Mouse (Mus musculus) kidney, adult 18-20 months (tissue): ENCODE measurements around the gene Trim50.
"Not testable (repeated sequence)": the region's sequence is repeated elsewhere in the genome, so short reads cannot be mapped to it uniquely, and the experiment has no call there.

Experiments
- DNase-seq: peaks from one replicate; pipeline ENCODE4 v3.0.0; 2021

Trim50 gene

GRCm38 (mm10) chr5:135352995-135353394, at the start of gene Trim50:
Trim50 (plus strand) TSS chr5:135353295.
- no peak for DNase-seq

GRCm38 (mm10) chr5:135306321-135306965, 46.7 kb upstream of the Trim50 start:
- DNase-seq = no peak

DNA sequence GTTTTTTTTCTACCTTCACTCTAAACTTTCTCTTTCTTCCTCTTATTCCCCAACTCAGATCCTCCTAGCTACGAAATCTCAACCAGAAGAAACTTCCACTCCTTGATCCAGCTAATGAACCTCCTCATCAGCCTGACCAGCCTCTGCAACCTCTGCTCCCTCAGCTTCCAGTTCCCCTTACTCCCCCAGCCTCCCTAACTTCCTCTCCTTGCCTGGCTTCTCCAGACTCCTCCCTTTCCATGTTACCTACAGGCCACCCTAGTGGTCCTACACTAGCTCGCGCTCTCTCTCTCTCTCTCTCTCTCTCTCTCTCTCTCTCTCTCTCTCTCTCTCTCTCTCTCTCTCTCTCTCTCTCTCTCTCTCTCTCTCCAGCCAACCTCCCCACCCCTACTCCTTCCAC, 36.9 kb upstream of the Trim50 start:
- no peak for DNase-seq

GRCm38 (mm10) chr5:135319856-135320255, 33.2 kb upstream of the Trim50 start:
- no peak for DNase-seq

- no peak for DNase-seq
Observed at GRCm38 (mm10) chr5:135322197-135322596, 30.9 kb upstream of the Trim50 start.

DNA sequence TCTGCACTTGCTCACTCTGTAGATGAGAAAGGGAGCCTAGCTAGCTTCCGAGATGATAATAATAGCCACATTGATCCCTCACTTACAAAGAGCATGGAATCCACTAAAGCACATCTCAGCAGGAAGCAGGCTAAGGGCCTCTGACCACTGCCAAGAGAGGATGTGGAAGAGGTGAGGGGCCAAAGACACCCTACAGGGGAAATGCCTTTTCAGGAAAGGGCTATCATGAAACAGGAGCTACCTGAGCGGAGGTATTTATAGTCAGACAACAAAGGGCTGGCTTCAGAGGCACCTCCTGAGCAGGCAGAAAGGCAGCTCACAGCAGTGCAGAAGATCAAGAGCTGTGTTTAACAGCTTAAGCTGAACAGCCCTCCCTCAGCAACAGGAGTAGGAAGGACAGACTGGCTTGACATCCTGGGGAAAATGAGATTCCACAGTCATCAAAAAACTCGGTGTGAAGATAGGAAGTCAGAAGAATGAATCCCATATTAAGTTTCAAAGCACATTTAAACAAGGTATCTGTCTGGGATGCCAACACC, 26.9 kb upstream of the Trim50 start:
- no peak for DNase-seq

DNA sequence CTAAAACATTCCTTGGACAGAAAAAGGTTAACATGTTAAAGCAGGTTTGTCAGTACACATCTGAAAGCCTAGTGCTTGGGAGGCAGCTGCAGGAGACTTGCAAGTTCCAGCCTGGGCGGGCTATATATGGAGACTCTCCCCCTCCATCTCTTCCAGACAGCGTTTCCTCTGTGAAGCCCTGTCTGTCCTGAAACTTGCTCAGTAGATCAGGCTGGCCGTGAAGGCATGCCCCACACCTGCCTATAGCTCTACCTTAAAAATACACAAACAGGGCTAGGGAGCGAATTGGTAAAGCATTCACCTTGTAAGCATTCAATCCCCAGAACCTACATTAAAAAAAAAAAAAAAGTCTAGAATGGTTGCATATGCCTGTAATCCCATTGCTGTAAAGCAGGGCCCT, 23.6 kb upstream of the Trim50 start:
- no peak for DNase-seq

DNA sequence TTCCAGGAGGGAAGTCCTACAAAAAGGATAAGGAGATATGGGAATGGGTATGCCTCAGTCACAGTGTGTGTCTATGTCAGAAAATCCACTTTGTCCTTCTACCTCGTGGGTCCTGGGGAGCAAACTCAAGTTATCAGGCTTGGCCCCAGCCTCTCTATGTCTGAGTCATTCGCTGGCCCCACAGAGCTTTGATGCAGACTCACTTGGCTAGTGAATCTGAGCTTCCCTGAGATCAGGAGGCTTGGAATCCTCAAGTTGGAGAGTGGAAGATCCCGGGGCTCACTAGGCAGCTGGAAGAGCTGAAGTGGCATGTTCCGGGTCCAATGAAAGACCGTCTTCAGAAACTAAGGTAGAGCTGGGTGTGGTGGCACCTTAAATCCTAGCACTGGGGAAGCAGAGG, 22.9 kb upstream of the Trim50 start:
- no peak for DNase-seq

- DNase-seq = no peak
Observed at GRCm38 (mm10) chr5:135331161-135331560, 21.9 kb upstream of the Trim50 start.

GRCm38 (mm10) chr5:135337575-135337974, 15.5 kb upstream of the Trim50 start:
- DNase-seq = no peak

DNA sequence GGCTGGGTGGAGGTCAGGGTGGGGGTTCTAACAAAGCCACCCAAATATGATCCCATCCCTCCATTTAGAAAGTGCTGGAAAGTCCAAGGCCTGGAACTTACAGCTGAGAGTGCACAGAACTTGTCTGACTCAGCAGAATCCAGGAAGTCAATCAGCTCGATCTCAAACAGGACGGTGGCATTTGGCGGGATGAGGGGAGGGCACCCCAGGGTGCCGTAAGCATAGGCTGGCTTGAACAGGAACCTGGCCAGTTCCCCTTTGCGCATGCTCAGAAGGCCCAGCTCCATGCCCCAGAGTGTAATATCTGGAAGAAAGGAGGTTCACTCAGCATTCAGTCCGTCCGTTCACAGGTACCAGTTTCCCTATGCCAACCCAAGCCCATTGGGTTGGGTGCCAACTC, 7.1 kb upstream of the Trim50 start:
- DNase-seq = no peak

- no peak for DNase-seq
Observed at GRCm38 (mm10) chr5:135346430-135346829, 6.7 kb upstream of the Trim50 start.

- DNase-seq = no peak
Observed at GRCm38 (mm10) chr5:135347511-135348011, 5.5 kb upstream of the Trim50 start.

- DNase-seq = no peak
Observed at GRCm38 (mm10) chr5:135349862-135350261, 3.2 kb upstream of the Trim50 start, which contains the start of gene Fkbp6. Fkbp6 (minus strand) TSS chr5:135350044.

DNA sequence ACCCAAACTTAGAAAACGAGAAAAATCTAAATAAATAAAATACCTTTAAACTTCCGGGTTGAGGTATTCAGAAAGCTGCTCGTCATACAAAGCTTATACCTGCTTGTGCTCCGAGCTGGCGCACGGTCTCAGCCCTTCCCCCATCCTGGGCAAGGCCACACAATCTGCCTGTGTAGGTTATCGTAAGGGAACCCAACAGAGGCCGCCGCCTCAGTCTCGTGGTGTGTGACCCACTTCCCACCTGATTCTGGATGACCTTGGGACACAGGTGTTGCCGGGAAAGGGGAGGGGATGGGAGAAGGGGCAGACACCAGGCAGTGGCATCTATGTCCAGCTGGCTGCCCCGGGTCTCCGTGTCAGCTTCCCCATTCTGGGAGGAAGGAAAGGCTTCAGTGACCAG, 1.5 kb upstream of the Trim50 start:
- DNase-seq = no peak

DNA sequence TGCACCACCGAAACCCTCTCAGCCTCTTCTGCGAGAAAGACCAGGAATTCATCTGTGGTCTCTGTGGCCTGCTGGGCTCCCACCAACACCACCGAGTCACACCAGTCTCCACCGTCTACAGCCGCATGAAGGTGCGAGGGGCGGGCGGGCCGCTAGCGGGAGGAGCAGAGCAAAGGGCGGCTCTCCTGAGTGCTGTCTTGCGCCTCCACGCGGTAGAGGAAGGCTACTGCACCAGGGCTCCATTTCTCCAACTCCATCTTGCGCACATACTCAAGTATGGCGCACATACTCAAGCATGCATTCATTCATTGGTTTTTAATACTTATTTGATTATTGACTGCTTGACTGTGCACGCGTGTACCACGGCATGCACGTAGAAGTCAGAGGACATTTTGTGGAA, 469 bp downstream of the Trim50 start:
- no peak for DNase-seq

DNA sequence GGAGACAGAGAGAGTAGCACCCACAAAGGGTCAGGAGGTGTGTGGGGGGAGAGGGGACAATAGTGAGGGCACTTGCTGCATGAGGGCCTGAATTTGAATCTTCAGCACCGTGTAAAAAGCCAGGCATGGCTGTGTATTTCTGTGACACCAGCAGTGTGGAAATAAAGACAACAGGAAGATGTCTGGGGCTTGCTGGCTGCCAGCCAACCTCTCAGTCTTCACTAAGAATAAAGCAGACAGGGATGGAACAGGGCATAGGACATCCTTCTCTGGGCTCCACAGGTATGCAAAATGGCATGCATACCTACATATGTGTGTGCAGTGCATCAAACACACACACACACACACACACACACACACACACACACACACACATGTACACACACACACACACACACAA, 3.0 kb downstream of the Trim50 start:
- DNase-seq = no peak

DNA sequence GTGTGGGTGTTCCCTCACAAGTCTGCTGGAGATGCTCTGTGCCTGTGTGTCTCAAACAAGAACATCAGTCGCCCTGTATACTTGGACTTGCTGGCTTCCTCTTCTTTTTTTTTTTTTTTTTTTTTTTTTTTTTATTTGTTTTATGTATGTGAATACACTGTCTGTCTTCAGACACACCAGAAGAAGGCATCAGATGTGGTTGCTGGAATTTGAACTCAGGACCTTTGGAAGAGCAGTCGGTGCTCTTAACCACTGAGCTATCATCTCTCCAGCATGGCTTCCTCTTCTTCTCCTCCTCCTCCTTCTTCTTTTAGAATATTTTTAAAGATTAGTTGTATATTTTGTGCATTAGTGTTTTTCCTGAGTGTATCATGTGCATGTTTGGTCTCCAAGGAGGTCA, 4.5 kb downstream of the Trim50 start:
- DNase-seq = no peak

- no peak for DNase-seq
Observed at GRCm38 (mm10) chr5:135359772-135360171, 6.7 kb downstream of the Trim50 start.

GRCm38 (mm10) chr5:135362572-135362971, 9.5 kb downstream of the Trim50 start:
- no peak for DNase-seq

GRCm38 (mm10) chr5:135363540-135363939, 10.4 kb downstream of the Trim50 start:
- no peak for DNase-seq

DNA sequence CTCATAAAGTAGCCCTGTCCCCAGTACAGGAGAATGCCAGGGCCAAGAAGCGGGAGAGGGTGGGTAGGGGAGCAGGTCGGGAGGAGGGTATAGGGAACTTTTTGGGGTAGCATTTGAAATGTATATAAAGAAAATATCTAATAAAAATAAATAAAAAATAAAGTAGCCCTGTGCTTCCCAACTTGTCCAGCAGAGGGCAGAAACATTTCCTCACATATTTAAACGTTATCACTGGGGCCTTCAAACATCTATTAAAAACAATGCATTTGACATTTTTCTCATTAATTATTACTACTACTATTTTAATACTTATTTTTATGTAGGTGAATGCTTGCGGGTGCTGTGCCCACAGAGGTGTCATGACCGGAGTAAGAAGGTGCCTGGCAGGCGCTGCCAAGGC, 14.7 kb downstream of the Trim50 start:
- DNase-seq = peak; percentile 19

- DNase-seq = no peak
Observed at GRCm38 (mm10) chr5:135368312-135368711, 15.2 kb downstream of the Trim50 start.

DNA sequence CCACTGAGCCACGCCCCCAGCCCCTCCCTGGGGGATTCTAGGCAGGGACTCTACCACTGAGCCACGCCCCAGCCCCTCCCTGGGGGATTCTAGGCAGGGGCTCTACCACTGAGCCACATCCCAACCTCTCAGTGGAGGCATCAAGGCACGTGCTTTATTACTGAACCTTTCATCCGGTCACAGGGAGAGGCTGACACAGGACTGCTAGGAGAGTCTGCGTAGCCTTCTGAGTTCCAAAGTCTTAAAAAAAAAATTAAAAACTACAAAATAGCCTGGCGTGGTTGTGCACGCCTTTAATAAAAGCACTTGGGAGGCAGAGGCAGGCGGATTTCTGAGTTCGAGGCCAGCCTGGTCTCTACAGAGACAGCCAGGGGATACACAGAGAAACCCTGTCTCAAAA, 16.1 kb downstream of the Trim50 start:
- not testable (repeated sequence) for DNase-seq
